Mouse (Mus musculus) ES-CJ7 (cell line): ENCODE results near the gene Foxn3.

Experiments used
- DNase-seq: peaks from one replicate; pipeline ENCODE4 v3.0.0; 2011; ENCODE audit warnings: low read depth, low spot score

Gene Foxn3

DNA sequence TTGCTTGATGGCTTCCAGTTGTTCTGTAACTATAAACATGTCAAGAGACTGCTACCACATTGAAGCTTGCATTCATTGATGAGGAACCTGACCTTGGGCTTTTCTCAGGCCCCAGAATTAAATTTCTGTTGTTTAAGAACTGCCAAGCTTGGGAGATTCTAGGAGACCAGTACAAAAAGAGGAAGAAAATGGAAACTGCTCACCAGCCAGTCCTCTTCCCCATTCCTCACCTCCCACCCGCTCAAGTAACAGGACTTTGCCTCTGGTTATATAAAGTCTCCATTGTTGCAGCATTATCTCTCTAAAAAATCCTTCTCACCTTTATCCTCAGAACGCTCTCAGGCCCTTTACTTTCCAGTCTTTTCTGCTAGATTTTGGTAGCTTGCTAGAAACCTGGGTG is 265.6 kb downstream of the Foxn3 start:
- DNase-seq: no peak

DNA sequence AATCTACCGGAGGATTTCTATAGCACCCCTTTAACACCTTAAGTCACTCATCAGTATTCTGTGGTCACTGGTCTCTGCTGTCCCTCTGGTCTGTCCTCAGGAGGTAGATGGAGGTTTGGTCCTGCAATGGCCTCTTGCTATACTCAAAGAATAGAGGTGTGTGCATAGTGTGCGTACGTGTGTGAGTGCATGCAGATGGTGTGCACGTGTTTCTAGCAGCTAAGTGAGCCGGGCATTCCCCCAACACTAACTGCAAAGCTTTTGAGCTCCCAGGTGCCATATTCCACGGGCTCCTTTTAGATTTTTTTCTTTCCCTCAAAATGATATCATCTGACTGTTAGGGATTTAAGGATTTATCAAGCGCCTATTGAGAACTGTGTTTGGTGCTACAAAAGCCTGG is 269.9 kb downstream of the Foxn3 start:
- no peak for DNase-seq

DNA sequence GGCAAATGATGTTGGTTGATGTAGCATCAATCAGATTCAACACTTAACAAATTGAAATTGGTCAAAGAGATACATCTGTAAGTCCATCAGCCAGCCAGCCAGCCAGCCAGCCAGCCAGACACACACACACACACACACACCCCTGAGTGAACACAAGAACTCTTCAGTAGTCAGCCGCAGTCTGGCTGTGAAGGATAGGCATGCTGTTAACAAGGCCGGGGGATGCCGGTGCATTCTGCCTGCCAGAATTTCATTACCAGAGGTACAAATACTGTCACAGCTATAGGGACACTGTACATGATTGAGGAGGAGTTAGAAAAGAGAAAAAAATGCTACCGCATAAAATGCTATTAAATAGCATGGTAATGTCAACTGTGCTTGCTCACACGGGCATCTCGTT is 271.2 kb downstream of the Foxn3 start:
- no peak for DNase-seq

DNA sequence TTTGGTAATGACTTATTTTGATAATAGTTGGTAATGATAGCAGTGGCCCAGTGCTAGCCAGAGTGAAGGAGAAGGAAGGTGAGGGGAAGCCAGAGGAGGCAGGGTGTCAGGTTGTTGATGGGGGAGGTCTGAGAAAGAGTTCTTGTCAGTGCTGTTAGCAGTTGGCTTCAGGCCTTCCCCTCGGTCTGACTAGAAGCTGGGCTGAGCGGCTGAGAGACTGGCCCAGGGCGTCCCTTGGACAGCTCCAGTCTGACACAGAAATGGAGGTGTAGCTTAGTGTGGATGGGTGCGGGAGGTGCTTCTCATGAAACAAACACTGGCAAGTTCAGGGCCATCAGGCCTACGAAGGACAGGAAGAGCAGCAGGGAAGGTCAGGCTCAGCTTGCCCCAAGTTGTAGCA is 276.3 kb downstream of the Foxn3 start:
- DNase-seq: no peak

DNA sequence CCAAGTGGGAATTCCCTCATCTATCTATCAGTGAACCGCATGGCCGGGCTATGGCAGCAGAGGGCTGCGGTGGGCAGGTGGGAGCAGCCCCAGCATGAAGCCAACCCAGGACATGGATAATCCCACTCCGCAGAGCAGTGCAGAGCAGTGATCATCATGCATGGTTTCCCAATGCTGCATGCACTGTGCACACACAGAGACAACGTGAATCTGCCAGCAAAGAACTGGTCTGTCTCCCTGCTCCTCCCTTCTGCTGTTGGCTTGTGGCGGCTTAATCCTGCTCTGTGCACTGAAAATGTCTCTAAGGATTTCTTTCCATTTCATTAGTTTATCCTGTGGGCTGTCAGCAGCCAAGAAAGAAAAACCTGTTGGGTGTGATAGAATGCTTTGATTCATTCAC is 276.7 kb downstream of the Foxn3 start:
- DNase-seq: no peak

DNA sequence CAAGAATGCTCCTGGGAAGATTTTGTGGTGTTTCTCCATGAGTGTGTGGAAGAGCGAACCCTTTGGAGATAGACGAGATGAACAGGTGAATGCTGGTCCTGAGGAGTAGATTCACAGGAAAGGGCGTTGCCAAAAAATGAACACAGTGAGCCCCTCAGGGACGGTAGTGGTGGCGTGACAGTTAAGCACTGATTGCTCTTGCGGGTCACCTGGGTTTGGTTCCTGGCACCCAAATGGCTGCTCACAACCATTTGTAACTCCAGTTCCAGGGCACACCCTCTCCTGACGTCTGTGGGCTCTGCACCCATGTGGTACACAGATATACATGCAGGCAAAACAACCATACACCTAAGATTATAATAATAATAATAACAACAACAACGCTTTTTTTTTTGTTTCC is 277.7 kb downstream of the Foxn3 start:
- DNase-seq: no peak

DNA sequence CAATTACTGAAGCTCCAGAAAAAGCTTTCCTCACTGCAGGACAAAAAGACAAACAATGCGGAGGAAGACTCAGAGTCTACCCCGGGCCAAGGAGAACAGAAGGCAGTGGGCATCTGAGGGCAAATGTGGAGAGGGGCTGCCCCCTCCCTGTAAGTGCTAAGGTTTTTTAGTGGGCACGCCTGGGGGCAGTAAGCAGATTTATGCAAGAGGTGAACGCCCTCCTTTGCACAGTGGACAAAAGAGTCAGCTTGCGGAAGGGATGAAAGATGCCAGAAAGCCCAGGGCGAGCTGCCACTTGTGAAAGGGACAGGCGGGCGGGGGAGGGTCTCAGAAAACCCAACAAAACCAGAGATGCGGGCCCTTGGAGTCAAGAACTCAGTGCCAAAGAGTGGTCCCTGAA is 278.2 kb downstream of the Foxn3 start:
- no peak for DNase-seq

DNA sequence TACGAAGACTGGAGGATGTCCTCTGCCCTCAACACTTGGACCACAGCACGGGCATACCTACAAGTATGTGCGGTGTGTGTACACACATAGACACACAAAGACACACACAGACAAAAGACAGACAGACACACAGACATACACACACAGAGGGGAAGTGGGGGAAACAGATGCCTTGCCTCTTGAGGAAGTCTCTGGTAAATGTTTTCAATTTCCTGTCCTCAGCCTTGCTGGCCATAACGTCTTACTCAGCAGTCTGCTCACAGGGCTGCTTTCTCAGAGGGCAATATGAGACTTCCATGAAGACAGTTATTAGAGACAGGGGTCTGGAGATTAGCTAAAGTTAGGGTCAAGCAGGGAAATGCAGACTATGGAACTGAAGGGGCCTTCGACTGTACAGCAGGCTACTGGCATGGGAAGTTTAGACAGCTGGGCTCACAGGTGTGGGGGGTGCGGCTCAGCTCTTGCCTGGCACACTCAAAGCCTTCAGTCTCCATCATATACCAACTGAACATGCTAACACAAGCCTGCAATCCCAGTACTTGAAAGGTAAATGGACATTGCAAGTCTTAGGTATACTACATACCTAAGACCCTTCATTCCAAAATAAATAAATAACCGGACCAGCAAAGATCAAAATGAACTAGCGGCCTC is 278.8 kb downstream of the Foxn3 start:
- DNase-seq: no peak

DNA sequence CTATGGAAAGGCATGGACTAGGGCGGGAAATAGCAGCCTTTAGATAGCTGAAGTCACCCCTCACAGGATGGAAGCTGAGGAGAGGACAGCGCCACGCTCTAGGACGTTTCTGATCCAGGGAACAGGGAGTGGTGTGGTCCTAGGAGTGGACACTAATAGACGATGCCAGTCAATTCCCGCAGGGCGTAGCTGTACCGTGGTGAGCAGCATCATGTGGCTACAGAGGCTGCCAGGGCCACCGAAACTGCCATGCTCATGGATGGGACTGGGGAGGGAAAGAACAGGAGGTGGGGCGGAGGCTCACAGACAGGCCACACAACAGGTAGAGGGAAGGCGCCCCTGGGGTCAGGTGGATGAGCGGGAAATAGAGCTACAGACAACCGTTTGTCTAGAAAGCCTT is 282.6 kb downstream of the Foxn3 start:
- no peak for DNase-seq

DNA sequence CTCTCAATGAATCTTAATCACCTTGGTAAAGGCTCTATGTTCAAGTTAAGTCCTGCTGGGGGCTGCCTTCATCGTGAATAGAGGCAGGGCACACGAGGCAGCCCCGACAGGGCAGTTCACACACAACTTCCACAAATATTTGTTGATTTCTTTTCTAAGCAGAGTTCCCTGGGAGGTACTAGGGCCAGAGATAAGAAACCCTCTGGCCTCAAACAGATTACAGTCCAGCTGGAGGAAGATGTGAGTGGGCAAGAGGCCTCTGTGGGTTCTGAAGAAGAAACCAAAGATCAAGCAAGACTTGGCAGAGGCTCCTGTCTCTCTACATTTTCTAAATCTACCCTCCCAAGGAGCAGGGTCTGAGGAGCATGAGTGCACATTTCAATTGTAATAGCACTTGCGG is 283.1 kb downstream of the Foxn3 start:
- no peak for DNase-seq

DNA sequence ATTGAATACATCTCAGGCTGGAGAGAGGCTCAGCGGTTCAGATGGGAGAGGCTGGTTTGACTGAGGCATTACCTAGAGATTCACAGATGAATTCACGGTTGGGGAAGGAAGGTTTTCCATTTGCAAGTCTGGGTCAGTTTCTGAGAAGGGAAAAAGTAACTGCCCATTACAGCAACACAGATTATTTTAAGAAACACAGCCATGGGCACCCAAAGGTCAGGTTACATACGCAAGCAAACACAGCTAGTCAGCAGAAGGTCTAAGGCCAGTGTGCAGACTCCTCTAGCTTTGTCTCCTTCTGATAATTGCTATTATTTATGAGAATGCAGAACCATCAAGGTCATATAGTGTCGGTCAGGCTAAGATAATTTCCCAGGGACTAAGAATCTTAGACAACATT is 284.0 kb downstream of the Foxn3 start:
- DNase-seq: no peak

DNA sequence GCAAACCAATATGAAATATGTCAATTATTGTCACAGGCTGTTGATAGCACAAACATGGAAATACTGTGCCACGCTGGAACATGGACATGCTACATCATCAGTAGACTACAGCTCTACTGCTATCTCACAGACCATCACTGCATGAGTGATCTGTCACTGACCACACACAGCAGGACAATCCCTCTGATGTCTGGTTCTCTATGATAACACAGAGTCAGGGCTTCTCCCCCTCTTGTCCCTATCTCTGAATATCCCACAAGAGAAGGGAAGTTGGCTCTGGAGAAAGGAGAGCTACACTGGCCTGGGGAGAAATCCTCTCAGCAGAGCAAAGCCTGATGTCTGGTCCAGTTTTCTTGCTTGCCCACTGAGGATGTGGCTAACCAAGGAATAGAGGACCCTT is 288.8 kb downstream of the Foxn3 start:
- no peak for DNase-seq

DNA sequence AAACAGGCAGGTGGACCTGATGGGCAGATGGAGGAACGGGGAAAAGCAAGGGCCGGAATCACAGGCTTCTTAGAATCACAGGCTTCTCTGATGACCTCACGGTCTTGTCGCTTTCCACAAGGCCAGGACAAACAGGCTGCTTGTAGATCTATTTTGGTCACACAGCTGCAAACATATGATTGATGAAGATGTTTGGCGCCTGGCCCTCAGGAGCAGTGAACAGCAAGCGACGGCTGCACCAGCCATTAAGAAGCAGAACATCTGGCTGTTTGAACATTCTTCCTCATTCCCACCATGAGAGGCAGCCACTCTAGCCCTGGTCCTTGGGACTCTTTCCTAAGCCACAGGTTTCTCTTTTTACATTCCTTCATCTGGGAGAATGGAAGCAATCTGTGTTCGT is 294.0 kb downstream of the Foxn3 start:
- DNase-seq: no peak

DNA sequence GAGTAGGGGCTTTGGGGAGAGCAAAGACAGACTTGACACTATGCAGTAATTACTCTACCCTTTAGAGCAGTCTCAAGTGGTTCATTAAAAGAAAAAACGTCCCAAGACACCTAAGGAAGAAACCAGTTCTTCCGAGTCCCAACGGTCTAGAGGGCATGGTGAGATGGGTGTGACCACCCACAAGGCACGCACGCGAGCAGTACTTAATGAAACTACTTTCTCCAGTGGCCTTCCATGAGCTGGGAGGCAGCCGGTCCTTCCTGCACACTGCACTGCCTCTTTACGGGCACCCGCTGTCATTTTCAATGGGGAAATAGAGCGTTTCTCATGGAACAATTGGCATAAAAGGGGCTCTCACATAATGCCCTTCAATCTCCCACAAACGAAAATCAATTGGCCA is 294.4 kb downstream of the Foxn3 start:
- no peak for DNase-seq

DNA sequence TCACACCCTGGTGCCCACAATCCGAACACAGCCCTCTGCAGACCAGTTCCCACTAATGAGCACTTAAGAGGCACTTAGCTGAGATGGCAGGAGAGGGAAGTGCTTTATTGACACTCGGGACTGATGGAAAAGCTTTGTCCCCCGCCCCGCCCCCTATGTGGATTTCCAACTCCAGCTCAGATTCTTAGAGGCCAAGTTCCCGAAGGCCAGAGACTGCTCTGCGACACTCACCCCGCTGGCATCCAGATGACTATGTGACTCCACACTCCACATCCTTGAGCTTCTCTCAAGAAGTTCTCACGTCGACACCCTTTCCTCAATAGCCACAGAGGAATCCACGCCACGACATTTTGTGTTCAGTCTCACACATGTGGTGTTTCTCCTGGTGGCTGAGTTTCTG is 295.6 kb downstream of the Foxn3 start:
- no peak for DNase-seq

DNA sequence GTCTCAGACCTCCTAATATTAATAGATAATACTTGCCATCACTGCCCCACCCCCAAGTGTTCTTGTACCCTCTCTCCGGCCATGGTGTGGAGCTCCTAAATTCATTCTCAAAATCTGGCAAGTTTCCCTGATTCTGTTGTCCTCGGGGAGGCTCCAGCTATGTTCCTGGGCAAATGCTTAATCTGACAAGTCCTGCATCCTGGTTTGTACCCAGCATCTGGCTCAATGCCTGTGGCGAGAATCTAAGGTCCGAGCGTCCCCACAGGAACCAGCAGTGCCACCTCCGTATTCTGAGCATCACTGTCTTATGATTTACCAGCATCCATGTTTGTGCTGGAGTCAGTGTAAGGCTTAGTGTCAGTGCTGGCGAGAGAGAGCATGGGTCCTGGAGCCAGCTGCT is 296.9 kb downstream of the Foxn3 start:
- DNase-seq: no peak

DNA sequence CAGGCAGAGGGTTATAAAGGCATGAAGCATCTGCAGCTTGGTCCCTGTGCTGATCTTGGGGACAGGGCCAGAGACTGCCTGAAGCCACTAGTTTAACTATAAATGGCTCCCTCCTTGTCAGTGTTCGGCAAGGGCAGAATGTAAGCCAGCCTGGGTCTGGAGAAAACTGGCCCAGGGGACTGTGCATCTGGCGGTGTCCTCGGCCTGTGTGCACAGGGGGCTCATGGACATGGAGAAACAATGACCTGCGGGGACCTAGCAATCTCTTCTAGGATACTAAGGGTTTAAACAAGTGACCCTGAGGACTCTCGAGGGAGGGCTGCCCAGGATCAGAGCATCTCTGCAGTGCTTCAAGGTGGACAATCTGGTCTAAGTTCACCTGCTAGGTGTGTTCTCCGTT is 297.6 kb downstream of the Foxn3 start:
- DNase-seq: no peak

DNA sequence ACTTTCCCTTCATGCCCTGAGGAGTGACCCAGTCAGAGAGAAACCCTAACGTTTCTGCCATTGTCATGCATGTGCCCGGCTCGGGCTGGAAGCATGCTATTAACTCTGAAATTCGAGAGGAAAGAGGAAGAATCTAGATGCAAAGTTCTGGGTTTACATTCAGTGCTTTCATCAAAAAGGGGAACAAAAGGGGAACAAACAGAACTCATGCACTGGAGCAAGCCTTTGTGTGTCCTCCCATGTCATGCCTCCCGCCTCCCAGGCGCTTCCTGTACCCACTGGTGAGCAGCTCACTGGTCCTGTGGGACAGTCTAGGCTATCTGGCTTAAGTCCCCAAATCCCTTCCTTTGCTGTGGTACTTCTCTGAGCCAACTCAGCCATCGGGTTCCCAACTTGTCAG is 299.0 kb downstream of the Foxn3 start:
- no peak for DNase-seq

DNA sequence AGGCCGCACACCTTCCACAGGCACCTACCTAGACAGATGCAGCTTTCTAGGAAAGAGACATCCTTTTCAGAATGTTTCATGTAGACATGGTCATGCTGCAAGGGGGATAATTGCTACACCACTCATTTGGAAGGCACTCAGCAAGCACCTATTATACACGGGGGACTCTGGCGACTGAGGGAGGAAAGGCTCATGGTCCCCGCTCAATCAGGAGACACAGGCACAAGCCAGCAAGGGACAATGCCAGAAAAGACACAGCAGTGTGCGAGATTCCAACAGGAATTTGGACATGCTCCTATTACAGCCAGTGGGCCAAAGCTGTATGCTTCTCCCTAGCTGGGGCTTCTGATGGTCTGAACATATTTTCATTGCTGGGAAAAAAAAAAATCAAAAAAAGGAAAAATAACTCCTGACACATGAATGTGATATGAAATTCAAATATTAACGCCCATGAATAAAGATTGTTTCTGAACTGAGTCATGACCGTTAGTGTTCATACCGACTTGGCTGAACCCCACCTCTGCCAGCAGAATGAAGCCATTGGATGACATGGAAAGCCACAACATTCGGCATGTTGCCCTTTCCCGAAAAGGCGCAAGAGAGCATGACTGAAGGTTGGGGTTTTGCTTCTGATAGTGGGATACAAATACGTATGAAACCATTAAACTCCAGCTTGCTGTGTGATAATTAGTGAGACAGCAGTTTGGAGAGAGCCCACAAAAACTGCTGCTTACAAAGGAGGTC is 299.6 kb downstream of the Foxn3 start:
- no peak for DNase-seq

DNA sequence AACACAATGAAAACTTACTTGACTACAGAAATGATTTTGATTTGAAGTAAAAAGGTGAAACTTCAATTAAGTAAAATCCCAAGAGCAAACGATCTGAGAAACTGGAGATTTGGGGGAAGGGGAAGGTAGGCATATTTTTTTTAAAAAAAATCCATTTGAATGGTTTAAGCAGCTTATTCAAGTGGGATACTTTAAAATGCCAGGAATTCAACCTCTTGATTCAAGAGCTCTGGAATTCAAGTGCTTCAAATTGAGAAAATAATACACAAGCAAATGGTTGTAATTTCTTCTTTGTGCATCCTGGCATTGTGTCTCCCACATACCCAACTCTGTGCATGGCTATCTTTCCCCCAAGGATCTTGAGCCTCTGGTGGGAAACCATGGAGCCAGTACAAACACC is 300.5 kb downstream of the Foxn3 start:
- DNase-seq: no peak

DNA sequence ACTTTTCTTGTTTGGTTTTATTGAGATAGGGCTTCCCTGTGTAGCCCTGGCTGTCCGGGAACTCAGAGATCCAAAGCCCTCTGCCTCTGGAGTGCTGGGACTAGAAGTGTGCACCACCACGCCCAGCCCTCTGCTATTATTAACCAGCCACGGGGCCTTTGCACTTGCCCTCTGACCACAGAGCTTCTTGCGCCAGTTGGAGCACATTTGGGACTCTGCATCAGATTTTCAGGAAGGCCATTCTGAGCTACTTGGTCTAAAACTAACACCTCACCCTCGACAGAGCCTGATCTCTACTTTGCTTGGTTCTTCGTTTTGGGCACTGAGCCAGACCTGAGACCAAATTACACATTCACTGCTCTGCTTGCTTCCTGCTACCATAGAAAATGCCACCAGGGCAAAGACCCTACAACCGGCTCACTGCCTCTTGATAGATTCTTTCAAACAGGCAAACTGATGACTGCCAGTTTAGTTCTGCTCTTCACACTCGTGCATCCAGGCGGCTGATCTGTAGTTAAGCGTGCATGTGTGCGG is 301.2 kb downstream of the Foxn3 start:
- no peak for DNase-seq

DNA sequence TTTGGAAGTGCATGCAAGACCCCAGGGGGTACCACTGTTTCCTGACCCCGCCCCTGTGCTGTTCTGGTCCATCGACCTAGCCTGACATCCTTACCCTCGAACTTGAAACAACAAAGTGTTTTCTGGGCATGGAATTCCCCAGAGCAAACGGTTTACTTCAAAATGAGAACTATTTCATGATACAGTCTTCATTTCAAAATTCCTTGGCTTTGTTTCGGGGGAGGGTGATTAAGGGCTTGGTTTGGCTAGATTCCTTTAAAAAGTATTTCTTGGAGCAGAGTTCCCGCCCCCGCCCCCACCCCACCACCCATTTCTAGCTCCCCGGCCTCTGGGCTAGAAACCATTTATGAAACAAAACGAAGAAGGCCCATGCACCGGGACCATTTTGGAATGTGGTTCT is 303.2 kb downstream of the Foxn3 start:
- DNase-seq: no peak

DNA sequence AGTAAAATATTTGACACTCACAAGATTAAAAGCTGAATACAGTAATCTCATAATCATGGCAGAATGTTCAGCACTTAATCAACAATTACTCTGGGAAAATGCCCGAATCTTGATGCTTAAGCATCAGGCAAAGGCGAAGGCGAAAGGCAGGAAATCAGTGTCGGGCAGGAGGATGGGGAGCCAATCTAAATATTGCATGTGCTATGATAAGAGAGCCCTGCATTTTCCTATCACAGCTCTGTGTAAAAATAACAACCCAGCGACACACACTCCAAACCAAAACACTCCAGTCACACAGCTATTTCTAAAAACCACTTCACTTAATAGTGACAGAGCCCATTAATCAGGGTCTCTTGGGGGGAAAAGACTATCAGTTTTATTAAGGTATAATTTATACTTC is 305.8 kb downstream of the Foxn3 start:
- DNase-seq: no peak

DNA sequence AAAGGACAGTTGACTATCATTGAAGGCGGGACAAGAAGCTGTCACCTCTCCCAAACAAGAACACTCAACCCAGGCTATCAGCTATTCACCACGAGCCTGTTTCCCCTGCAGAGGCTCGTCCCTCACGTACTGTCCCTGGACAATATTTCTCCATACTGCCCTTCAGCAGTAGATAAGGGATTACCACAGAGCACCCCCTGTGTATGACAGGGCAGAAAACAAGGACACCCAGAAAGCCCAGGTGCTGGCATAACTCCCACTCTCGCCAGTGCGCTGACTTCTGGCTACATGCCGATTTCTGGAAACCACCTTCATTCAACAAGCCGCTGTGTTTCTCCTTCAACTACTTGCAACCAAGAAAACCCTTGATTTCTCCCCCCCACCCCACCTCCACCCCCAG is 306.4 kb downstream of the Foxn3 start:
- no peak for DNase-seq
